Mouse (Mus musculus) midbrain, postnatal 0 days (tissue): ENCODE data around the gene Ubtd1. TPM values are rescaled to one million over a fixed set of nuclear protein-coding genes. Genes with fewer than 3 reads are reported as not detected.

ENCODE experiments used
- ATAC-seq: fragments of 200-750 bp; cut with Nextera tagmentation; 2 replicates; pipeline ENCODE4 v1.8.0; 2017; ENCODE audit warnings: moderate number of reproducible peaks, mild to moderate bottlenecking, moderate TSS enrichment, moderate library complexity; ENCODE audit not compliant: low FRiP score
- DNase-seq: peaks from one replicate; pipeline ENCODE4 v3.0.0-alpha.2; 2015; ENCODE audit warnings: low spot score
- H3K27ac ChIP-seq: fragments of 300-500 bp; sonication (generic); 2 replicates; pipeline ENCODE4 v1.5.1; 2014; ENCODE audit warnings: low read depth, mild to moderate bottlenecking, low read length, mixed read lengths
- H3K27me3 ChIP-seq: fragments of 300-500 bp; sonication (generic); 2 replicates; pipeline ENCODE4 v1.6.1; 2014; ENCODE audit warnings: low read length, control low read depth, mixed read lengths; ENCODE audit not compliant: insufficient read depth
- H3K36me3 ChIP-seq: fragments of 300-500 bp; sonication (generic); 2 replicates; pipeline ENCODE4 v1.6.1; 2014; ENCODE audit warnings: low read length, control low read depth, mixed read lengths; ENCODE audit not compliant: insufficient read depth
- H3K4me1 ChIP-seq: fragments of 300-500 bp; sonication (generic); 2 replicates; pipeline ENCODE4 v1.6.1; 2014; ENCODE audit warnings: mild to moderate bottlenecking, control low read depth, antibody characterized with exemption, low read length, mixed read lengths; ENCODE audit not compliant: insufficient read depth
- H3K4me2 ChIP-seq: fragments of 300-500 bp; sonication (generic); 2 replicates; pipeline ENCODE4 v1.6.1; 2014; ENCODE audit warnings: low read depth, mild to moderate bottlenecking, low read length, mixed read lengths; ENCODE audit not compliant: poor library complexity, severe bottlenecking
- H3K4me3 ChIP-seq: fragments of 300-500 bp; sonication (generic); 2 replicates; pipeline ENCODE4 v1.5.1; 2014; ENCODE audit warnings: low read depth, mild to moderate bottlenecking, low read length, moderate library complexity
- H3K9ac ChIP-seq: fragments of 300-500 bp; sonication (generic); replicated peaks from 2 replicates; pipeline ENCODE4 v1.6.1; 2014; ENCODE audit warnings: mild to moderate bottlenecking, low read length, moderate library complexity, mixed read lengths; ENCODE audit not compliant: poor library complexity, severe bottlenecking
- H3K9me3 ChIP-seq: fragments of 300-500 bp; sonication (generic); 2 replicates; pipeline ENCODE4 v1.6.1; 2016; ENCODE audit warnings: low read length, control low read depth
- CTCF ChIP-seq: IDR thresholded peaks from 2 replicates; pipeline ENCODE4 v1.5.1; 2016; ENCODE audit warnings: antibody characterized with exemption, mild to moderate bottlenecking
- WGBS: fragments of 180-500 bp; shearing (Covaris S2); extraction: QIAGEN DNeasy Blood & Tissue Kit; methylation state at CpG from one replicate; pipeline ENCODE4 v1.1.7; 2014; 5-methylcytosine and 5-hydroxymethylcytosine counted together
- polyA plus RNA-seq: library from polyadenylated mRNA; unstranded; fragments of >200 nt; fragmentation: Nextera tagmentation; extraction: Ambion mirVana; gene quantifications from 2 replicates; pipeline ENCODE4 v1.2.1, GENCODE M21; 2015
- total RNA-seq: library from RNA; depleted of rRNA; stranded (reverse); fragments of >200 nt; gene quantifications from 2 replicates; pipeline ENCODE4 v1.2.3, GENCODE M21; 2014

The Ubtd1 gene
- total and polyA plus RNA-seq, 2 experiments from 2014 or later = 12.2 to 17.5 TPM

GRCm38 (mm10) chr19:41980819-41981594, 556 bp upstream of the Ubtd1 start, which contains the start of gene Mms19:
Mms19 (minus strand) TSS chr19:41981157.
- peak within 1 kb of the TSS; percentile 86 for H3K4me3 ChIP-seq
- no peaks in the 10 kb centered on the region for H3K36me3 ChIP-seq
- TF ChIP-seq CTCF = peak; percentile 35; the same call in 1 of the 2 replicates
- H3K4me2 ChIP-seq = peak within 1 kb of the TSS; percentile 99
- WGBS = under 1% methylated on average over 47 of the region's 68 CpGs
- peak within 1 kb of the TSS; percentile 80 for H3K27ac ChIP-seq
- H3K27me3 ChIP-seq = 0 out of 2 replicates have a peak, but pooled peaks cover 4% of the 10 kb centered on the region
- ATAC-seq (peak; percentile 95), DNase-seq (peak; percentile 99)
- H3K4me1 ChIP-seq = no peaks in the 10 kb centered on the region
- no peaks in the 10 kb centered on the region for H3K9me3 ChIP-seq
- H3K9ac ChIP-seq = peak within 1 kb of the TSS; percentile 76

GRCm38 (mm10) chr19:41981931-41982790, 598 bp downstream of the Ubtd1 start:
- no peak for DNase-seq
- Histone ChIP-seq H3K36me3 (no peaks in the 10 kb centered on the region), H3K9me3 (no peaks in the 10 kb centered on the region), H3K27me3 (0 out of 2 replicates have a peak, but pooled peaks cover 4% of the 10 kb centered on the region), H3K9ac (peak overlapping the region; percentile 76), H3K4me2 (peak overlapping the region; percentile 99), H3K4me3 (peak overlapping the region; percentile 86), H3K27ac (peak overlapping the region; percentile 71), H3K4me1 (no peaks in the 10 kb centered on the region)
- ATAC-seq = 0 out of 2 replicates have a peak, but pooled peaks have one; percentile 2
- TF ChIP-seq CTCF = no peak
- 0% methylated on average over 62 of the region's 74 CpGs for WGBS

GRCm38 (mm10) chr19:41982791-41983150, 1.2 kb downstream of the Ubtd1 start:
- Histone ChIP-seq H3K4me1 (no peaks in the 10 kb centered on the region), H3K27me3 (0 out of 2 replicates have a peak, but pooled peaks cover 4% of the 10 kb centered on the region), H3K4me3 (peak overlapping the region; percentile 86; the same call in 1 of the 2 replicates), H3K27ac (no peak overlapping the region), H3K9me3 (no peaks in the 10 kb centered on the region), H3K36me3 (no peaks in the 10 kb centered on the region), H3K9ac (no peak overlapping the region), H3K4me2 (peak overlapping the region; percentile 99)
- TF ChIP-seq CTCF = no peak
- WGBS = 10% methylated on average over 4 of the region's 4 CpGs
- ATAC-seq (no peak), DNase-seq (no peak)

- H3K36me3 ChIP-seq = no peaks in the 10 kb centered on the region
- ATAC-seq (no peak), DNase-seq (no peak)
- H3K27me3 ChIP-seq = 0 out of 2 replicates have a peak, but pooled peaks cover 4% of the 10 kb centered on the region
- no peak for TF ChIP-seq CTCF
- H3K4me3 ChIP-seq = no peak overlapping the region
- no peaks in the 10 kb centered on the region for H3K4me1 ChIP-seq
- H3K27ac ChIP-seq = no peak overlapping the region
- no peak overlapping the region for H3K9ac ChIP-seq
- WGBS = 91% methylated on average over 5 of the region's 5 CpGs
- H3K9me3 ChIP-seq = no peaks in the 10 kb centered on the region
- no peak overlapping the region for H3K4me2 ChIP-seq
Observed at GRCm38 (mm10) chr19:41985994-41986393, 4.4 kb downstream of the Ubtd1 start.

GRCm38 (mm10) chr19:41987206-41987605, 5.6 kb downstream of the Ubtd1 start:
- no peak for ATAC-seq
- Histone ChIP-seq H3K9me3 (no peaks in the 10 kb centered on the region), H3K4me3 (no peak overlapping the region), H3K4me1 (no peaks in the 10 kb centered on the region), H3K9ac (no peak overlapping the region), H3K36me3 (no peaks in the 10 kb centered on the region), H3K27me3 (0 out of 2 replicates have a peak, but pooled peaks cover 4% of the 10 kb centered on the region), H3K27ac (no peak overlapping the region), H3K4me2 (no peak overlapping the region)
- WGBS = 86% methylated on average over 4 of the region's 4 CpGs
- no peak for TF ChIP-seq CTCF
- DNase-seq = no peak
